Mouse (Mus musculus) embryonic fibroblast, embryonic 13.5 days (primary cell): Measurements from ENCODE around the gene Alcam.

Experiments used
- CTCF ChIP-seq: IDR thresholded peaks from 2 replicates; pipeline ENCODE4 v1.5.1; 2011; ENCODE audit warnings: mild to moderate bottlenecking, control low read depth, low read length, moderate library complexity, borderline replicate concordance; ENCODE audit not compliant: insufficient read depth
- POLR2A ChIP-seq: IDR thresholded peaks from 2 replicates; pipeline ENCODE4 v1.6.1; 2011; ENCODE audit warnings: low read depth, mild to moderate bottlenecking, control low read depth, low read length, moderate library complexity

DNA sequence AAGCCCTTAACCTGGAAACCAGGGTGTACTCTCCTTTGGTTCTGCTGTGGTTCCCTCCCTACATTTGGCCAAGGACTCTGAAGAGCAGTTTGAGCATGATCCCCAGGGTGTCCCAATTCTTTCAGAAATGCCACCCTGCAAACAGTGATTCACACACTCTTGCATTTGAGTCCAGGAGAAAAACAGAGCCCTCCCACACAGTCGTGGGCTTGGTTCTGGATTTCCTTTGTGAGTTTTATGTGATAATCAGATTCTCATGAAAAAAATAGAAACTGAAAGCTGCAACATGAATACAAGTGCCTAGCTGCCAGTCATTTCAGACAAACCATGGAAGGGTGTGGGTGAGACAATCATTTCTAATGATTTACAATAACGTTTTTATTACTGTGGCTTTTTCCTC lies 223.9 kb downstream of the Alcam start:
- TF ChIP-seq CTCF (no peak), POLR2A (no peak)
